8 mouse cellular contexts compared by ENCODE assay signal in the genomic region with DNA sequence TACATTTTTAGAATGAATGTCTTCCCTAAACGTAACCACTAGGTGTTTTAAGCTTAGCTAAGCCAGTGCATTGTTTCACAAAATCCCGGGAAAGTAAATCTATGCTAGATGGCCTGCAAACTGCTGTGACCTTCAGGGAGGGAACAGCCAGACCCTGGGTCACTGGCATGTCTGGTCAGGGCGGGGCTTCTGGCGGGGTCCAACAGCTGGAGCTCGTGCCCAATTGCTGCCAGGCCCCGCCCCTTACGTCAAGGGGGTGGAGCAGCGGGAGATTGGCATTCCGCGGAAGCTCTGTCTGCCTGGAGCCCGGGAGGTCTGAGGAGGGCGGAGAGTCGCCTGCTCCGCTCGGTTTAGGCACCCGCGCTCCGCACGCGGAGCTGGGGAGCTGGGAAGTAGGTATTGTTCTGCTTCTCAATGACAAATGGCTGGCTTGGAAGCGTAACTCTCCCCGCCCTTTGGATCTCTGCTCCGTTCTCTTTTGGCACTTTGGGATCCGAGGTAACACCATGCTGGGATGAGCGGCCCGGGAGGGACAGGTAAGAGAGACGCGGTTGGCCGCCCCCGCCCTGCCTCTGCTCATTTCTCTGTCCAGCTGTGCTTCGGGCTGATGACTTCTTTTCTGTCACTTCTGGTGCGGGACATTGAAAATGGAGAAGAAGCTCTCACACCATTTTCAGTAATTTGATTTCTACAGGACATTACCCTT. TPM values are rescaled to one million over a fixed set of nuclear protein-coding genes. Genes with fewer than 3 reads are reported as not detected.
DNase-seq lines count a peak whose midpoint lies in the region; ATAC-seq and TF ChIP-seq lines count a peak whose summit lies in the region.

No protein-coding gene starts in this region.

- TF ChIP-seq CTCF in E14TG2a.4 (conservative IDR thresholded peaks at IDR 0.05; ENCODE audit: low read length), result no peak
- TF ChIP-seq CTCF in heart, postnatal 0 days (IDR thresholded peaks at IDR 0.05; ENCODE audit: low read depth), result no peak
- TF ChIP-seq CTCF in testis, adult 2 months (IDR thresholded peaks at IDR 0.05; ENCODE audit: control insufficient read depth, insufficient read depth, insufficient replicate concordance, low read depth, low read length), result no peak

- 0 out of 2 replicates have a peak overlapping the region, but pooled peaks have one; percentile 36 for H3K27ac ChIP-seq in forebrain, embryonic 12.5 days
- H3K27ac ChIP-seq in heart, postnatal 0 days (ENCODE audit: low read depth), result peak overlapping the region; percentile 45
- H3K27ac ChIP-seq in liver, embryonic 16.5 days (ENCODE audit: low read length), result peak overlapping the region; percentile 73
- H3K27ac ChIP-seq in neural tube, embryonic 13.5 days (replicated peaks), result no peak overlapping the region
- H3K27ac ChIP-seq in testis, adult 2 months (ENCODE audit: control insufficient read depth, insufficient read depth, low read depth, low read length), result peak overlapping the region; percentile 78

- no peaks in the 10 kb centered on the region for H3K36me3 ChIP-seq in E14TG2a.4 (ENCODE audit: insufficient read depth, low read length)
- no peaks in the 10 kb centered on the region for H3K36me3 ChIP-seq in forebrain, embryonic 12.5 days (replicated peaks)
- H3K36me3 ChIP-seq in heart, postnatal 0 days (replicated peaks; ENCODE audit: control insufficient read depth, insufficient read depth, low read length), result no peaks in the 10 kb centered on the region
- no peaks in the 10 kb centered on the region for H3K36me3 ChIP-seq in liver, embryonic 16.5 days (ENCODE audit: control insufficient read depth, insufficient read depth)
- H3K36me3 ChIP-seq in neural tube, embryonic 13.5 days, result no peaks in the 10 kb centered on the region
- no peaks in the 10 kb centered on the region for H3K36me3 ChIP-seq in testis, adult 2 months (ENCODE audit: control insufficient read depth, insufficient read depth, low read length)

- H3K4me1 ChIP-seq in E14TG2a.4 (replicated peaks; ENCODE audit: low read depth, low read length), result peaks cover 47% of the 10 kb centered on the region
- peaks cover 3% of the 10 kb centered on the region; the same call in 1 of the 2 replicates for H3K4me1 ChIP-seq in forebrain, embryonic 12.5 days
- H3K4me1 ChIP-seq in heart, postnatal 0 days (ENCODE audit: control insufficient read depth, insufficient read depth), result peaks cover 16% of the 10 kb centered on the region
- H3K4me1 ChIP-seq in liver, embryonic 16.5 days (ENCODE audit: control insufficient read depth, low read depth, low read length), result peaks cover 20% of the 10 kb centered on the region
- H3K4me1 ChIP-seq in neural tube, embryonic 13.5 days (replicated peaks), result peaks cover 8% of the 10 kb centered on the region; the same call in 1 of the 2 replicates
- H3K4me1 ChIP-seq in testis, adult 2 months (ENCODE audit: control insufficient read depth, insufficient read depth, low read length), result peaks cover 13% of the 10 kb centered on the region

- peak; percentile 78; the same call in 1 of the 2 replicates for TF ChIP-seq POLR2A in testis, adult 2 months (IDR thresholded peaks at IDR 0.05; ENCODE audit: control insufficient read depth, low read depth, low read length)

- H3K9me3 ChIP-seq in E14TG2a.4 (ENCODE audit: low read length), result no peaks in the 10 kb centered on the region
- H3K9me3 ChIP-seq in forebrain, embryonic 12.5 days, result no peaks in the 10 kb centered on the region
- no peaks in the 10 kb centered on the region for H3K9me3 ChIP-seq in heart, postnatal 0 days (replicated peaks; ENCODE audit: control insufficient read depth, low read length)
- H3K9me3 ChIP-seq in liver, embryonic 16.5 days (replicated peaks; ENCODE audit: control insufficient read depth, low read length), result no peaks in the 10 kb centered on the region
- no peaks in the 10 kb centered on the region for H3K9me3 ChIP-seq in neural tube, embryonic 13.5 days

- H3K4me2 ChIP-seq in forebrain, embryonic 12.5 days, result peak overlapping the region; percentile 80
- peak overlapping the region; percentile 60 for H3K4me2 ChIP-seq in heart, postnatal 0 days (ENCODE audit: low read depth, low read length)
- H3K4me2 ChIP-seq in liver, embryonic 16.5 days (ENCODE audit: low read depth, low read length), result peak overlapping the region; percentile 86
- peak overlapping the region; percentile 82 for H3K4me2 ChIP-seq in neural tube, embryonic 13.5 days

- H3K9ac ChIP-seq in forebrain, embryonic 12.5 days, result peak overlapping the region; percentile 47
- peak overlapping the region; percentile 11; the same call in 1 of the 2 replicates for H3K9ac ChIP-seq in heart, postnatal 0 days (replicated peaks; ENCODE audit: low read depth, low read length)
- peak overlapping the region; percentile 65 for H3K9ac ChIP-seq in liver, embryonic 16.5 days (ENCODE audit: low read depth, low read length)
- peak overlapping the region; percentile 72 for H3K9ac ChIP-seq in neural tube, embryonic 13.5 days

- H3K27me3 ChIP-seq in E14TG2a.4 (ENCODE audit: insufficient read depth, low read length), result no peaks in the 10 kb centered on the region
- 0 out of 2 replicates have a peak, but pooled peaks cover 2% of the 10 kb centered on the region for H3K27me3 ChIP-seq in forebrain, embryonic 12.5 days
- no peaks in the 10 kb centered on the region for H3K27me3 ChIP-seq in heart, postnatal 0 days (ENCODE audit: control insufficient read depth, insufficient read depth, low read length)
- H3K27me3 ChIP-seq in liver, embryonic 16.5 days (ENCODE audit: control insufficient read depth, insufficient read depth, low read depth, low read length), result no peaks in the 10 kb centered on the region
- 0 out of 2 replicates have a peak, but pooled peaks cover 3% of the 10 kb centered on the region for H3K27me3 ChIP-seq in neural tube, embryonic 13.5 days
- no peaks in the 10 kb centered on the region for H3K27me3 ChIP-seq in testis, adult 2 months (ENCODE audit: control insufficient read depth, insufficient read depth, low read length)

- under 1% methylated on average over 32 of the region's 32 CpGs for WGBS in forebrain, embryonic 12.5 days
- WGBS in heart, postnatal 0 days, result under 1% methylated on average over 32 of the region's 32 CpGs
- WGBS in liver, embryonic 16.5 days (ENCODE audit: insufficient replicate concordance), result under 1% methylated on average over 32 of the region's 32 CpGs
- WGBS in neural tube, embryonic 13.5 days, result under 1% methylated on average over 32 of the region's 32 CpGs

- DNase-seq in c-Kit-positive CD71-positive TER-119-positive erythroid progenitor cells, embryonic 14.5 days (ENCODE audit: low spot score), result peak; percentile 91
- DNase-seq in heart, postnatal 0 days (ENCODE audit: low spot score), result peak; percentile 94
- peak; percentile 97 for DNase-seq in kidney, postnatal 4 days

- peak; percentile 98 for ATAC-seq in forebrain, embryonic 12.5 days (ENCODE audit: low FRiP score)
- peak; percentile 98 for ATAC-seq in heart, postnatal 0 days (ENCODE audit: insufficient read depth, low read depth)
- peak; percentile 99 for ATAC-seq in liver, embryonic 16.5 days (ENCODE audit: low read depth)
- ATAC-seq in neural tube, embryonic 13.5 days (ENCODE audit: low read depth), result peak; percentile 98

- peak overlapping the region; percentile 83 for H3K4me3 ChIP-seq in E14TG2a.4 (replicated peaks; ENCODE audit: low read length)
- H3K4me3 ChIP-seq in forebrain, embryonic 12.5 days (replicated peaks), result peak overlapping the region; percentile 57
- H3K4me3 ChIP-seq in heart, postnatal 0 days (ENCODE audit: low read depth, low read length), result peak overlapping the region; percentile 55
- H3K4me3 ChIP-seq in liver, embryonic 16.5 days (ENCODE audit: low read depth, low read length), result peak overlapping the region; percentile 70
- peak overlapping the region; percentile 61 for H3K4me3 ChIP-seq in neural tube, embryonic 13.5 days
- peak overlapping the region; percentile 96 for H3K4me3 ChIP-seq in testis, adult 2 months (ENCODE audit: control insufficient read depth, low read depth, low read length)

- TF ChIP-seq EP300 in heart, postnatal 0 days (IDR thresholded peaks at IDR 0.05; ENCODE audit: low read depth), result no peak

RNA-seq across cellular contexts. Expression of a gene that starts 35.2 kb away (rescaled TPM):
- 151 and 157 TPM in 2 replicates for polyA plus RNA-seq in forebrain, embryonic 12.5 days (2016; fragmentation: Nextera tagmentation; extraction: Ambion mirVana)
- total RNA-seq in heart, postnatal 0 days (2014; rRNA removed; ENCODE audit: low replicate concordance), result 15.0 and 15.1 TPM in 2 replicates
- 80.7 and 86.8 TPM in 2 replicates for polyA plus RNA-seq in heart, postnatal 0 days (2015; fragmentation: Nextera tagmentation; extraction: Ambion mirVana)
- 47.6 and 58.8 TPM in 2 replicates for polyA plus RNA-seq in liver, embryonic 16.5 days (2015; fragmentation: Nextera tagmentation; extraction: Ambion mirVana)
- polyA plus RNA-seq in neural tube, embryonic 13.5 days (2015; fragmentation: Nextera tagmentation; extraction: Ambion mirVana), result 150 and 156 TPM in 2 replicates
- polyA plus RNA-seq in testis, adult 2 months (2012; rRNA removed), result 2.7 and 3.7 TPM in 2 replicates

Comparison
In these comparisons a context has a peak if more than half of its experiments do, and no peak if none do; other contexts are left out.
1. H3K9ac ChIP-seq: peak in every context shown above with its lines; median percentile 72 in neural tube, embryonic 13.5 days; 65 in liver, embryonic 16.5 days; 47 in forebrain, embryonic 12.5 days; 11 in heart, postnatal 0 days.
2. RNA of a gene that starts 35.2 kb away (polyA plus RNA-seq): 151 to 157 TPM in forebrain, embryonic 12.5 days, 150 to 156 TPM in neural tube, embryonic 13.5 days, 80.7 to 86.8 TPM in heart, postnatal 0 days and 47.6 to 58.8 TPM in liver, embryonic 16.5 days; 2.7 to 3.7 TPM in testis, adult 2 months; every median in the first group is over 10 times any median in the second.
3. Peak in every context shown above with its lines, with median percentiles within 50 percentile points of each other: H3K4me3 ChIP-seq, DNase-seq, ATAC-seq and H3K4me2 ChIP-seq.